Mouse (Mus musculus): ENCODE data around the gene Ddx31. TPM values are rescaled to one million over a fixed set of nuclear protein-coding genes. Genes with fewer than 3 reads are reported as not detected.
A peak's percentile ranks its signal among the peaks of the same experiment; 100 is the strongest.

Gene Ddx31
- polyA plus RNA-seq, 1 experiment from 2014 or later = 6.8 TPM

DNA sequence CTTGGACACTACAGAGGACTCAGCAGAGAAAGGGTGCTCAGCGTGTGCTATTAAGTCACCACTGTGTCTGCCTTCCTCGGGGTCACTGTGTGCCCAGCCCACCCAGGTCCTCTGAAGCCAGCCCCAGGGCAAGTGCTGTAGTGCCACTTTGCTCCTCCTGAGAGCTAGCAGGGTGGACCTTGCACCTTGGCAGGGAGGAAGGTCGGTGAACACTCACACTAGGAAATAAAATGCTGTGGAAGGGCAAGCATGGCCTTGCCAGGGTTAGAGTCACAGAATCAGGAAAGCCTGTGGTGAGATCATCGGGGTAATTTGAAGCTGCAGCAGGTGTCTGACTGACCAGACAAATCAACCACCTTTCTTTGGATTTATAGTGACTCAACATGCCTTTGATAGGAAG, 65.4 kb downstream of the Ddx31 start:
- Histone ChIP-seq H3K4me2 (no peak overlapping the region), H3K9ac (no peak overlapping the region), H3K36me3 (peaks cover 7% of the 10 kb centered on the region; the same call in 1 of the 2 replicates), H3K4me3 (no peak overlapping the region), H3K4me1 (replicated peaks) (peaks cover 18% of the 10 kb centered on the region), H3K9me3 (replicated peaks) (no peaks in the 10 kb centered on the region), H3K27me3 (peaks cover 51% of the 10 kb centered on the region), H3K27ac (no peak overlapping the region)
- WGBS = 80% methylated on average over 4 of the region's 4 CpGs
- no peak for ATAC-seq (replicated peaks; ENCODE audit: insufficient number of reproducible peaks, insufficient read depth, low FRiP score, low read depth)

DNA sequence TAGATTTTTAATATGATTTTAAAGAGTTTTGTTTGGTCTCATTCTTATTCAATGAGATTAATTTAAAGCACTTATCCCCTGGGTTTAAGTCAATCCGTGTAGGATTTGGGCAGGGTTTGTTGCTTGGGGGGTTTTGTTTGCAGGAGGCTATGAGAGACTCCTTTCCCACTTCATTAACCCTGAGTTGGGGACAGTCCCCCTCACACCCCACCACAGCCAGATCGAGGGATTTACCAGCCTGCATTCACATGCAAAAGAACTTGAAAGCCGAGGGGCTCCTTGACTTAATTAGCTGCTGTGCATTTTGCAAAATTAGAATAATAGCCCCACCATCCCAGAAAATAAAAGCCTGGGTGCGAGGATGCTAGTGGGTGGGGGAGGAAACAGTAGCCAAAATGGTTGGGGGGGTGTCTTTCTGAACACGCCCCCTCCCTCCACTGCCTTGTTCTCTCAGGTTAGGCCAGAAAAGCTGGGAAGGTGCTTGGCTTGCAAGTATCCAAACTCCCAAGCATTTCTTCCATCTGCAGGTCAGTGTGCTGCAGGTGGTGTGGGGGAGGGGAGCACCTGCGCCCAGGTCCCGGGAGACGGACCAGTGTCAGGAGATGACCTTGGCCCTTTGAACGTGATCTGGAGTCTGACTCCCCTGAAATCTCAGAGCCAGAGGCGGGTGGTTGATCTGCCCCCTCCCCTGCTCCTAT, 67.6 kb downstream of the Ddx31 start:
- Histone ChIP-seq H3K4me2 (peak overlapping the region; percentile 66), H3K4me3 (peak overlapping the region; percentile 37), H3K27ac (no peak overlapping the region), H3K36me3 (peaks cover 7% of the 10 kb centered on the region; the same call in 1 of the 2 replicates), H3K27me3 (peaks cover 74% of the 10 kb centered on the region), H3K9me3 (replicated peaks) (no peaks in the 10 kb centered on the region), H3K9ac (no peak overlapping the region), H3K4me1 (replicated peaks) (peaks cover 21% of the 10 kb centered on the region)
- WGBS = 16% methylated on average over 10 of the region's 10 CpGs
- no peak for ATAC-seq (replicated peaks; ENCODE audit: insufficient number of reproducible peaks, insufficient read depth, low FRiP score, low read depth)

DNA sequence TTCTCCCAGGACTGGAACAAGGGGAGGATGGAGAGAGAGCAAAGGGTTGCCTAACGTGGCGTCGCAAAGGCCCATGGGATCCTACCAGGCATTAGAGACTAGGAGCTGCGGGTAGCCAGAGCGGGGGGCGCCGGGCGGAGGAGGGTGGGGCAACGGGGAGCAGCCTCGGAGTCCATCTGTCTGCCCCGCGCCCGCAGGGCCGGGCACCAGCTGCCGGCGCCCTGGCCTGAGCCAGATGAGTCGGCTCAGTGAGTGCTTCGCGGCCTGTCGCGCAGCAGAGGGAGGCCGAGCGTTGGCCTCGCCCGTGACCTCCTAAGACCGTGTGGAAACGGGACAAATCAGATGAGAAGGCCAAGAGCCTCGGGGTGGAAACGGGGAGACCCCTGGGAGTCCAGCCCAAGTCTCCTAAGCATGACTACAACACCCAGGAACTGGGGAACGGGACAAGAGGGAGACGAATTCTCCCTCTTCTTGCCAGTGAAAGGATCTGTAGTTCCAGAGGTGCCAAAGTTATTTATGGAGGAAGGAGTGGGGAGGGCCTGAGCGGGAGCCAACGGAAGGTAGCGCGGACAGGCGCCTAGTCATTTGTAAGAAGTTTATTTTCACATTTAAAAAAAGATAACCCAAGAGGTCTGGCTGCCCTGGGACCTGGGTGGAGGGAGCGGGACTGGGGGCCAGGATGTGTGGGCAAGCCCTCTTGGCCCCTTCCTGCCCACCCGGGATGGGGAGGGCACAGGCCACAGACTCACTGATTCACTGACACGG, 68.4 kb downstream of the Ddx31 start:
- Histone ChIP-seq H3K4me2 (peak overlapping the region; percentile 66), H3K36me3 (peaks cover 7% of the 10 kb centered on the region; the same call in 1 of the 2 replicates), H3K9me3 (replicated peaks) (no peaks in the 10 kb centered on the region), H3K27me3 (peaks cover 80% of the 10 kb centered on the region), H3K27ac (no peak overlapping the region), H3K9ac (no peak overlapping the region), H3K4me1 (replicated peaks) (peaks cover 21% of the 10 kb centered on the region), H3K4me3 (peak overlapping the region; percentile 37)
- WGBS = 2% methylated on average over 39 of the region's 39 CpGs
- ATAC-seq (replicated peaks; ENCODE audit: insufficient number of reproducible peaks, insufficient read depth, low FRiP score, low read depth) = no peak

DNA sequence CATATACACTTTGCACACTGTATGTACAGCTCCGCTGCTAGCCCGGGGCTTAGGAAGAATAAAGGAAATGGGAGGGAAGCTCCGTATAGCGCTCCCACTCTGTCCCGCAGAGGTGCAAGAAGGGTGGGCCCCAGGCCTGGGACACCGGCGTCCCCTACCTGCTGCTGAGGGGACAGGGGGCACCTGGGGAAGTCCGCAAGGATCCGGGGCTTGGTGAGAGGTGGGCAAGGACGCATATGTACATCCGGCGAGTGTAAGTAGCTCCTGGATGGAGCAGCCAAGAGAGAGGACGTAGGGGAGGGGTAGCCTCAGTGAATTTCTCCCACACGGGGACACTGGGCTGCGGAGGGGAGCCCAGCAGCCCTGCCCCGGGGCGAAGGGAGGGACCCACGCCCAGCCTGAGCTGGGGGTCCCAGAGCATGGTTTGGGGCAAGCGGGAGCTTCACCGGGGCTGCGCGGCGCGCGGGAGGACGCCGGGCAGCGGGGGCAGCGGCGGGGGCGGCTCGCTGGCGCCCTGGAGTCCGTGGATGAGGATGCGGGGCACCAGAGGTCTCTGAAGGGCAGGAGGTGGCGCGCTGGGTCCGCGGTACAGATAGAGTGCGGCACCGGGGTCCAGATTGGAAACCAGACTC, 69.1 kb downstream of the Ddx31 start:
- Histone ChIP-seq H3K27ac (no peak overlapping the region), H3K9me3 (replicated peaks) (no peaks in the 10 kb centered on the region), H3K4me3 (peak overlapping the region; percentile 37), H3K9ac (no peak overlapping the region), H3K27me3 (peaks cover 88% of the 10 kb centered on the region), H3K4me2 (peak overlapping the region; percentile 66), H3K4me1 (replicated peaks) (peaks cover 21% of the 10 kb centered on the region), H3K36me3 (peaks cover 7% of the 10 kb centered on the region; the same call in 1 of the 2 replicates)
- no peak; the same call in 1 of the 2 replicates for ATAC-seq (replicated peaks; ENCODE audit: insufficient number of reproducible peaks, insufficient read depth, low FRiP score, low read depth)
- WGBS = 1% methylated on average over 41 of the region's 41 CpGs

DNA sequence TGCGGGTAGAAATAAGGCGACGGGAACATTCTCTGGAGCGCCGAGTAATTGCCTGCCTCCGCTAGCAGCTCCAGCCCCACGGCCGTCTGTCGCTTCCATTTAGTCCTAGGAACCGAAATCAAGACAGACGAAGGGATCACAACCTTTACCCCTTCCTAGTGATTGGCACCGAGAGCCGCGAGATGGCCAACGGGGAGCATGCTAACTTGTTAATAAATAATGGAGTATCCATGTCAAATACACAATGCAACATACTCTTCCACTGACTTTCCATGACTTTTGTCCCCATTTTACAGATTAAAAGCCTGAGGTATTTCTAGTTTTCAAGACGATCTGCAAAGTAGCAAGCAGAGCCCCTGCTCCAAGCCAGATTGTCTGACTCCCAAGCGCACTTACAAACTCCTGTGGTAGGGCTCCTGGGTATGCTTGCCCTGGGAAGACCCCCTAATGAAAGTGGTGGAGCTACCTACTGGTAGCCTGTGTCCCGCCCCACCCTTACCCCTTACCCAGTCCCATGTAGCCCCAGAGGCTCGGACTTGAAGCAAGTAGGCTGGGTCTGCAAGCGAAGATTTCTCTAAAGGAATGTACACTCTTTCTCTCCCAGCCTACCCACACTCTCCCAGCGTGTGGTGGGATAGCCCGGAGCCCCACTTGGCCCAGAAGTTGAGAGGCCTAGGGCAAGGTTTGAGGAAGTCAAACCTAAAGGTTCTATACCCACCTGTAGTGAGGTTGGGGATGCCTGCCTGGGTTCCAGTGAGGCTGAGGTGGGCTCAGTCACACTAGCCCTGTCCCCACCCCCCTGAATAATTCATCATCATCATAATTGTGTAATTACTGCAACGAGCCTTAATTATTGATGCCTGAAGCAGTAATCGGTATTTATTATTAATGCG, 69.9 kb downstream of the Ddx31 start:
- Histone ChIP-seq H3K9ac (no peak overlapping the region), H3K27ac (no peak overlapping the region), H3K36me3 (peaks cover 6% of the 10 kb centered on the region; the same call in 1 of the 2 replicates), H3K4me2 (peak overlapping the region; percentile 66; the same call in 1 of the 2 replicates), H3K9me3 (replicated peaks) (no peaks in the 10 kb centered on the region), H3K4me3 (no peak overlapping the region), H3K4me1 (replicated peaks) (peaks cover 21% of the 10 kb centered on the region), H3K27me3 (peaks cover 95% of the 10 kb centered on the region)
- 9% methylated on average over 25 of the region's 25 CpGs for WGBS
- no peak for ATAC-seq (replicated peaks; ENCODE audit: insufficient number of reproducible peaks, insufficient read depth, low FRiP score, low read depth)

DNA sequence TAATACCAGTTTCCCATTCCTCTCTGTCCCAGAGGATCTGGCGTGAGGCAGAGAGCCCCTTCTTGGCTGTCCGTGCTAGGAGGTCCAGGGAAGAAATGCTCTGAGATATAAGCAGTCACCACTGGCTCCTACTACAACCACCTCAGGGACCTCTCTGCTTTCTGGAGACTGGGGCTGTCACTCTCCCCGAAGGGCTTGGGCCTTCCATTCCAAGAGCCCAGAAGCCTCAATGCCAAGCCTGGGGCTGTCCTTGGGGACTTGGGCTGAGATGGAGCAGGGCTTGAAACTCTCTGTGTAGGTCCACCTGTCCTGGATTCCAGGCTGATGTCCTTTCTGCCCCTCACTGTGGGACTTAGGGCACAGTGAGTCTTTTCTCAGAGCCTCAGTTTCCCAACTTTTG, 70.7 kb downstream of the Ddx31 start:
- 8% methylated on average over 3 of the region's 3 CpGs for WGBS
- H3K4me1 ChIP-seq (replicated peaks) = peaks cover 21% of the 10 kb centered on the region
- H3K9me3 ChIP-seq (replicated peaks) = no peaks in the 10 kb centered on the region
- H3K4me2 ChIP-seq = no peak overlapping the region
- H3K36me3 ChIP-seq = no peaks in the 10 kb centered on the region
- H3K27me3 ChIP-seq = peaks cover 99% of the 10 kb centered on the region
- H3K27ac ChIP-seq = no peak overlapping the region
- no peak overlapping the region for H3K9ac ChIP-seq
- ATAC-seq (replicated peaks; ENCODE audit: insufficient number of reproducible peaks, insufficient read depth, low FRiP score, low read depth) = no peak
- no peak overlapping the region for H3K4me3 ChIP-seq

DNA sequence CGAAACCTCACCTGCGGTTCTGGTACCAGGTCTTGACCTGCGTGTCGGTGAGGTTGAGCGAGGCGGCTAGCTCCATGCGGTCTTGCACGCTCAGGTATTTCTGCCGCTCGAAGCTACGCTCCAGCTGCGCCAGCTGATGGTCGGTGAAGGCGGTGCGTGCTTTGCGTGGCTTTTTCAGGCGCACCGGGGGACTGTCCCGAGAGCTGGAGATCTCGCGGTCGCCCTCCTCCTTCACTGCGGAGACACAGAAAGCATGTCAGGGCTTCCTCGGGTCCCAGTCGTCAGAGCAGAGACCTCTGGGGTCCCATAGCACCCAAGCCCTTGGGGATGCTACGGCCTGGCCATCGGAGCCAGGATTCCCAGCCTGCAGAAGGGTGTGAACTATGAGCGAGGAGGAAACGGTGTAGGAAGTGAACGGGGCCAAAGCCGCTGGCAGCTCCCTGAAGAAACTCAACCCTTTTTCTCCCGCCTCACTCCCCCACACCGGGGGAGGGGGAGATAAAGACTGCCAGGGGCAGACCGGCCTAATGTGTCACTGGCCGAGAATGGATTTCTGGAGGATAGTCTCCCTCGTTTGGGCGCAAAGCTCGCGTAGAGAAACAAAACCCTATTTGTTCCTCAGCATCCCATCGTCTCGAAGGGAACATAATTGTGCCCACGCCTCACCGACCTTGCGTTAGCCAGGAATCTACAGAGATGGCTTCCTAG, 71.3 kb downstream of the Ddx31 start:
- H3K4me2 ChIP-seq = no peak overlapping the region
- no peak overlapping the region for H3K9ac ChIP-seq
- peaks cover 99% of the 10 kb centered on the region for H3K27me3 ChIP-seq
- peaks cover 21% of the 10 kb centered on the region for H3K4me1 ChIP-seq (replicated peaks)
- H3K9me3 ChIP-seq (replicated peaks) = no peaks in the 10 kb centered on the region
- WGBS = 2% methylated on average over 44 of the region's 44 CpGs
- H3K27ac ChIP-seq = no peak overlapping the region
- H3K36me3 ChIP-seq = no peaks in the 10 kb centered on the region
- no peak for ATAC-seq (replicated peaks; ENCODE audit: insufficient number of reproducible peaks, insufficient read depth, low FRiP score, low read depth)
- no peak overlapping the region for H3K4me3 ChIP-seq

DNA sequence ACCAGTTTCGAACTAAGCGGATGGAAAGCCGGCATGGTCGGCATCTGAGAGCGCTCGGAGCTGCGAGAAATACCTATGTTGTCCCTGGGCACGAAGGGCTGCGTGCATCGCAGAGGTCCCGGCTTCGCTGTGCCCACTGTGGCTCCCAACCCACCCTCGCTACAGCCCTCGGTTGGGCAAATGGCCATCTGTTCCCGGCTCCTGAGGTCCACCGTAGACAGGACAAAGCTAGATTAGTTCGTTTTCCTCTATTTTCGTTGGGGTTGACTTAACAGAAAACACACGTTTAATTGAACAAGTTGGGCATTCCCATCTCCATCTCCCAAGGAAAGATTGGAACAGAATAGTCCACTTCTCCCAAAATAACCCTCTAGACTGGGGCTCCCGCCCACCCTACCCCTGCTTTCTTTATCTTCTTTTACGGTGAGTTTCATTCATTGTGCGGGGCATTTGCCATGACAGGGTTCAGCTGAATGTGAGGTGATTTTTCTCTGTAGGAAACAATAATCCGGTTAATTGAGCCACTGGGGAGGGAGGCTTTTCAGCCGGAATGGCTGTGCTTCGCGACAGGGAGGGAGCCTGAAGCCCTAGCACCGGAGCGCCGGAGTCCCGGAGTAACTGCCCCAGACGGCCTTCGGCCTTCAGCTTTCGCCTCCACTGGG, 72.0 kb downstream of the Ddx31 start:
- Histone ChIP-seq H3K9ac (no peak overlapping the region), H3K4me3 (no peak overlapping the region), H3K27me3 (peaks cover 99% of the 10 kb centered on the region), H3K4me1 (replicated peaks) (peaks cover 21% of the 10 kb centered on the region), H3K27ac (no peak overlapping the region), H3K36me3 (no peaks in the 10 kb centered on the region), H3K9me3 (replicated peaks) (no peaks in the 10 kb centered on the region), H3K4me2 (no peak overlapping the region)
- 3% methylated on average over 33 of the region's 33 CpGs for WGBS
- ATAC-seq (replicated peaks; ENCODE audit: insufficient number of reproducible peaks, insufficient read depth, low FRiP score, low read depth) = no peak

DNA sequence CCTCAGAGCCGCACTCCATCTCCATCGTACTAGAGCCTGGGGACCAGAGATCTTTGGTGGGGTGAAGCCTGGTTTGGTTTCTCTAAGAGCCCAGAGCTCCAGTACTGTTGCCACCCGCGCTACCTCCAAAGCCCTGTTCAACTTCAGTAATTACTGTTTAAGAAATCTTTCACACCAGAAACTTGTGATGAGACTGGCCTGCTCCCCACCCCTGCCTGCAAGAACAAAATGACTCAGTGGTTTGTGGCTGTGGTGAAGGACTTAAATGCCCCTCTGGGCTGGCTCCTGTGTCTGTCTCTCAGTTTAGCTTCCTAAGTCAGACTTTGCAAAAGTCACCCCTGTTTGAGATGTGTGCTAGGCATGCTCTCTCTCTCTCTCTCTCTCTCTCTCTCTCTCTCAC, 72.8 kb downstream of the Ddx31 start:
- no peak overlapping the region for H3K4me2 ChIP-seq
- no peaks in the 10 kb centered on the region for H3K9me3 ChIP-seq (replicated peaks)
- no peak overlapping the region for H3K9ac ChIP-seq
- WGBS = 4% methylated on average over 4 of the region's 4 CpGs
- H3K27me3 ChIP-seq = peaks cover 99% of the 10 kb centered on the region
- H3K36me3 ChIP-seq = no peaks in the 10 kb centered on the region
- no peak overlapping the region for H3K4me3 ChIP-seq
- no peak overlapping the region for H3K27ac ChIP-seq
- ATAC-seq (replicated peaks; ENCODE audit: insufficient number of reproducible peaks, insufficient read depth, low FRiP score, low read depth) = no peak
- H3K4me1 ChIP-seq (replicated peaks) = peaks cover 26% of the 10 kb centered on the region

DNA sequence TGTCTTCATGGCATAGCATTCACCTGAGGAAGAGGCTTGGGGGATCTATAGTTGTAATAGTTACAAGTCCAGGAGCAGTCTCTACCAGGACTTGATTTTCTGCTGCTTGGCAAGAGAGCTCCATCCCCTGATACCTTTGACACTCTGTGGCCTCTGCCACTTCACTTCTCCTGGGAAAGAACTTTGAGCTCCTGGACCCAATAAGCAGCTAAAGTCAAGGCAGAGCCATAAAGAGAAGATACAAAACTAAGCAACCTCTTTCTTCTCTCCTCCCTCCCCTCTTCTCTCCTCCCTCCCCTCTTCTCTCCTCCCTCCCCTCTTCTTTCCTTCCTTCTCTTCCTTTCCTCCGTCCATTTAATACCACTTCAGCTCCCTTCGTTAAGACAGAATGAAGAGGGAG, 73.9 kb downstream of the Ddx31 start:
- no peaks in the 10 kb centered on the region for H3K36me3 ChIP-seq
- H3K9me3 ChIP-seq (replicated peaks) = no peaks in the 10 kb centered on the region
- H3K4me1 ChIP-seq (replicated peaks) = peaks cover 15% of the 10 kb centered on the region
- no peak overlapping the region for H3K9ac ChIP-seq
- no peak overlapping the region for H3K4me3 ChIP-seq
- H3K27me3 ChIP-seq = peaks cover 99% of the 10 kb centered on the region
- H3K4me2 ChIP-seq = no peak overlapping the region
- no peak for ATAC-seq (replicated peaks; ENCODE audit: insufficient number of reproducible peaks, insufficient read depth, low FRiP score, low read depth)
- WGBS = 0% methylated on average over 2 of the region's 2 CpGs
- H3K27ac ChIP-seq = no peak overlapping the region
